Mouse (Mus musculus): ENCODE data around the gene Gif.

DNA sequence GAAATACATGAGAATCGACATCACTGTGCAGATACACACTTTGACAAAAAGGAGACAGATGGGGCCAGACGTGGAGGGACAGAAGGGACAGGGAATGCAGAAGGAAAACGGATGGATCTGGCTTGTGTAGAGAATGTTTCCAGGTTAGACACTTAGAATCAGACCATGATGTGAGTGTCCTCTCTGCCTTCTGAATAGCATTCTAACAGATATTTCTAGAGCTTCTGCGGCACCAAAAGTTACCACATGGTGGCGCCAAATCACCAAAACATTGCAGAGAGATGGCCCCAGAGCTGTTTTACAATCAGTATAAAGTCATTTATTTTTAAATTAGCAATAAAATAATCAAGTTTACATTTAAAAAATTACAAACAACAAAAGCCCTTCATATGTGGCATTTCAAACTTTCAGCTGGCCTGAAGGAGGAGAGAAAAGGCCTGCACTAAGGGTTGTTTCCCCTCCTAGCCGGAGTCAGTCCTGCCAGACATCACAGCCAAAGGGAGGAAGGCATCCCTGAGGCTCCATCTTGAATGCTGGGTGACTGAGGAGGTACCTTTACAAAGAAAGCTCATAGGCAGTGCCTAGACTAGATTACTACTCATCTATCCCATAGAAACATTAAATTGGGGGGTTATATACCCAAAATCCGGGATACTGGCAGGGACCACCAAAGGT lies 30.0 kb downstream of the Gif start:
- TF ChIP-seq CTCF (IDR thresholded peaks at IDR 0.05; ENCODE audit: control insufficient read depth, insufficient read depth, insufficient replicate concordance, low read depth, low read length) (no peak), POLR2A (IDR thresholded peaks at IDR 0.05; ENCODE audit: control insufficient read depth, low read depth, low read length) (no peak)
